Mouse (Mus musculus): ENCODE measurements at regions not wholly inside any gene's neighbourhood (a gene's known extent, or its start where the extent isn't known, plus 50 kb on each side); places are given as distances from the start of the nearest gene placed in this dataset.
A peak's percentile ranks its signal among the peaks of the same experiment; 100 is the strongest.

DNA sequence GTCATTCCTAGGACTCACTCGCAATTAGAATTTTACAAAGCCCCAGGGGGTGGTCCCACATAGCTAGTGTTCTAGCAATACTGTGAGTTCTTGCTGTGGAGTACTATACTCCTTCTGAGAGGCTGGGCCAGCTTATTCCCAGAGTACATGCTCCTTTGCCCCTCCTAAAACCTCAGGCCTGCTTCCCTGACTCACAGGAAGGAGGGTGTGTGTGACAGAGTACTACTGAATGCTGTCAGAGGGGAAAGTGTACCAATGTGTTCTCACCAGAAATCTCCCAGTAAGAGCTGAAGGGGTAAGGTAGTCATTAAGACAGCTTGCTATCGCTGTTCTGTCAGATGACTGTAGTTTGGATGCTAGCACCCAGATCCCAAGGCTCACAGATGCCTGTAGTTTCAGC, 280.7 kb downstream of the Hlx start:
- no peak overlapping the region for H3K27ac ChIP-seq
- H3K36me3 ChIP-seq: no peaks in the 10 kb centered on the region
- no peaks in the 10 kb centered on the region for H3K27me3 ChIP-seq
- H3K9ac ChIP-seq: no peak overlapping the region
- peaks cover 9% of the 10 kb centered on the region; the same call in 1 of the 2 replicates for H3K4me1 ChIP-seq
- no peak overlapping the region for H3K4me2 ChIP-seq
- ATAC-seq (ENCODE audit: borderline replicate concordance, extremely low read depth, low FRiP score, low TSS enrichment): no peak
- WGBS: 75% methylated on average over 2 of the region's 2 CpGs
- no peak overlapping the region for H3K4me3 ChIP-seq
- H3K9me3 ChIP-seq: no peaks in the 10 kb centered on the region

DNA sequence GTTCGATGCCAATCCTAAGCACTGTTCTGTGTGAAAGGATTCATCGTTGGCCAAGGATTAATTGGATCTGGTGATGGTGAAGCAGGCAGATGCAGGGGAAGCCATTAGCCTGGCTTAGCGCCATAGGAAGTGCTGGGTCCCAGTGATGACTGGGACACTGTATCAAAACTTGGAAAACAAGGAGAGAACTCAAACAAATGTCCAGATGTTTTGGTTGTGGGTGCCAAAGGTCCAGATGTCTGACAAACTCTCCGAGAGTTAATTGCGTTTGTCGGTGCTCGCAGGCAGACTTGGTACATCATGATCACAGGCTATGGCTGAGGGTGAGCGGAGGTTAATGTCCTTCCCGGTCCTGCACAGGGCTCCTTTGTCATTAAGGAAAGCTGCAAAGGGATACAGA, 283.4 kb downstream of the Hlx start:
- Histone ChIP-seq H3K36me3 (no peaks in the 10 kb centered on the region), H3K27ac (no peak overlapping the region), H3K4me3 (no peak overlapping the region), H3K9me3 (no peaks in the 10 kb centered on the region), H3K9ac (no peak overlapping the region), H3K4me2 (no peak overlapping the region), H3K27me3 (no peaks in the 10 kb centered on the region), H3K4me1 (peaks cover 9% of the 10 kb centered on the region; the same call in 1 of the 2 replicates)
- WGBS: 46% methylated on average over 9 of the region's 9 CpGs
- peak; percentile 57 for ATAC-seq (ENCODE audit: borderline replicate concordance, extremely low read depth, low FRiP score, low TSS enrichment)

DNA sequence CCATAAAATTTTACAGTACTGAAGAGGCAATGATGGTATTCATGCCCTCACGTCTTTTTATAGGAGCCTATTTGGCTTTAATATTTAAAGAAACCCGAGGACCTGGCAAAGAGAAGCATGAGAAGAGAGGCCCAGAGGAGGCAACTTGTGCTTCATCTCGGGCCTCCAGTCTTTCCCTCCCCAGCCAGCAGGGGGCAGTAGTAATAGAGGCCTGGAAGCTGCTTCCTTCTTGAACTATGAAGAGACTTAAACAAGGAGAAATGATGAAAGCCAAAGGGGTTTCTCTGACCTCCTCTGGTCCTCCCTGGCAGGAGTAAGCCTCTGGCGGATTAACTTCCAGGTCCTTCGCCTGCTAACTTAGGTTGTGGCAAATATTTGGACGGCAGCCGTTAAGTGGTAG, 284.5 kb downstream of the Hlx start:
- Histone ChIP-seq H3K4me2 (no peak overlapping the region), H3K36me3 (no peaks in the 10 kb centered on the region), H3K27ac (no peak overlapping the region), H3K4me3 (no peak overlapping the region), H3K9ac (no peak overlapping the region), H3K9me3 (no peaks in the 10 kb centered on the region), H3K27me3 (no peaks in the 10 kb centered on the region), H3K4me1 (peaks cover 9% of the 10 kb centered on the region; the same call in 1 of the 2 replicates)
- 52% methylated on average over 7 of the region's 7 CpGs for WGBS
- ATAC-seq (ENCODE audit: borderline replicate concordance, extremely low read depth, low FRiP score, low TSS enrichment): no peak

DNA sequence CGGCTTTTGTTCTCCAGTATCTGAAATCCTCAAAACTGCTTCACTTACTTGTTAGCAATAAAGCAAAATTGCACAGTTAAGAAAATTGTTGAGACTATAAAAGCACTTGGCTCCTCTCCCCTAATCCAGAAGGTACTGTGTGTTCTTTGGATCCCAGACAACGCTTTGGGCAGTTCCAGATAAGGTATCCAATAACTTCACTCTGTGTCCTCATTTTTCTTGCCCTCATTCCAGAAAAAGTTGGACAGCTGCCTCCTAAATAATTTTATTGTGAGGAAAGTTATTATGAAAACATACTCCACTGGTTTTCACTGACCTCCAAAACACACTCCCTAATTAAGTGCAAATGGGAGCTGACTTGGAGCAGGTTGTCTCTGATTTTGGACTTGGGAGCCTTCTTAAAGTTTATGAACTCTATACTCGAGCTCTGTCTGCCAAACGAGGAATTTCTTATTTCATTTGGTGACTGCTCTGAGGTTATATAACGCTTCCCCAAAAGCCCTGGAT, 285.2 kb downstream of the Hlx start:
- peak overlapping the region; percentile 20; the same call in 1 of the 2 replicates for H3K27ac ChIP-seq
- H3K4me3 ChIP-seq: no peak overlapping the region
- H3K36me3 ChIP-seq: no peaks in the 10 kb centered on the region
- H3K27me3 ChIP-seq: no peaks in the 10 kb centered on the region
- H3K4me2 ChIP-seq: no peak overlapping the region
- H3K9ac ChIP-seq: no peak overlapping the region
- H3K9me3 ChIP-seq: no peaks in the 10 kb centered on the region
- WGBS: 49% methylated on average over 5 of the region's 5 CpGs
- peaks cover 9% of the 10 kb centered on the region; the same call in 1 of the 2 replicates for H3K4me1 ChIP-seq
- peak; percentile 29; the same call in 1 of the 2 replicates for ATAC-seq (ENCODE audit: borderline replicate concordance, extremely low read depth, low FRiP score, low TSS enrichment)

DNA sequence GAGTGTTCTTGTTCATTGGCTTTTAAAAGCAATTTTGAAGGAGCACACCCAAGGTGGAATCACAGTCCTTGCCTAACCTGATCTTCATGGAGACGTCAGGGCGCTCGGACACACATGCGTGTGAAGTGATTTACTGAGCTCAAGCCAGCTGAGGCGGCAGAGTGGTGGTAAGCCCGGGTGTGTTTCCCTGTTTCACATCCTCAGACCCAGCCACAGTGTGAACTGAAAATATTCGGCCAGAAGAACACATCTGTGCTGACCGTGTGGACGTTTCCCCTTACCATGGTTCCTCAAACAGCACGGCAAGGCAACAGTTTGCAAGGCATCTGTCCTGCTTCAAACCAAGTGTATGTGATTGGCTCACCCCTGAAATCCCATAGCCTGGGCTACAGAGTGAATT, 288.2 kb downstream of the Hlx start:
- Histone ChIP-seq H3K36me3 (no peaks in the 10 kb centered on the region), H3K27ac (no peak overlapping the region), H3K4me3 (no peak overlapping the region), H3K9ac (no peak overlapping the region), H3K4me2 (no peak overlapping the region), H3K27me3 (no peaks in the 10 kb centered on the region), H3K9me3 (no peaks in the 10 kb centered on the region), H3K4me1 (peaks cover 11% of the 10 kb centered on the region; the same call in 1 of the 2 replicates)
- no peak for ATAC-seq (ENCODE audit: borderline replicate concordance, extremely low read depth, low FRiP score, low TSS enrichment)
- 86% methylated on average over 10 of the region's 10 CpGs for WGBS

DNA sequence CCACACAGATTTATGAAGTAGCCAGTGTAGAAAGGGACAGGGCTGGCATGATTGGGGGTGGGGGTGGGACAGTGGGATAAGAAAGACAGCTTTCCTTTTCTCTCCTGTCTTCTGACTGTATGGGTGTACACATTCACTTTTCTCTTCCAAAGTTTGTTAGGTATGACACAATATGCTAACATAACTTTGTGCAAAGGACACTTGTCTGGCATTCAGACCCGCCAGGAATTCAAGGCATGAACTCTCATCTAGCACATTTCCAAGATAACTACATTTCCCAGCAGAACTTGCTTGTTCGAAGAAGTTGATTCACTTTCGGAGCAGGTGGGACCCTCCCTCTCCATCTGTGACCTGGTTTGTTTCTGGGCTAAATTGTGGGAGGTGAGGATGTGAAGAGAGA, 289.7 kb downstream of the Hlx start:
- 39% methylated on average over 3 of the region's 3 CpGs for WGBS
- Histone ChIP-seq H3K4me2 (no peak overlapping the region), H3K27me3 (no peaks in the 10 kb centered on the region), H3K36me3 (no peaks in the 10 kb centered on the region), H3K4me1 (0 out of 2 replicates have a peak, but pooled peaks cover 2% of the 10 kb centered on the region), H3K4me3 (no peak overlapping the region), H3K27ac (peak overlapping the region; percentile 34), H3K9me3 (no peaks in the 10 kb centered on the region), H3K9ac (no peak overlapping the region)
- ATAC-seq (ENCODE audit: borderline replicate concordance, extremely low read depth, low FRiP score, low TSS enrichment): no peak

DNA sequence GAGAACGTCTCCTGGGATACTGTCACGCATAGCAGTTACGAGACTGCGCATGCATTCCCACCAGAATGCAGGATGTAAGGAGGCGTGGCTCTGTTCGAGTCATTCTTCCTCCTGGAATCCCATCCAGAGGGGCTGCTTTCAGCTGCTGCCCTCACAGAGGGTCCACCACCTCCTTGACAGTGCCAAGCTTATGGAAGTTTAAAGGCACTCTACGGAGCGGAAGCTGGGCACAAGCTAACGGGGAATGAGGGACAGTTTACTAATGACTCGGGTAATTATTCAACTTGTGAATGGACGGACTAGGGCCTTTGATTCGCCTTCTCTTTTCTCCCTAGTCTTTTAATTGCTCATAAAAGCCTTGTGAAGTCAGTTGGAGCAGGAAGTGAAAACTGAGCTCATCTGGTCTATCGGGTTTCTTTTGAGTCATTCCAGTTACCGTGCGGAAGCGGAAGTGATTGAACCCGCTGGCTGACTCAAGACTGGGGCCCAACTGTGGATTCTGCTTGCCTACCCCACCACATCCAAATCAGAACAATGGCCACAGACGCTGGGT, 291.3 kb downstream of the Hlx start:
- Histone ChIP-seq H3K27ac (no peak overlapping the region), H3K4me3 (peak overlapping the region; percentile 9; the same call in 1 of the 2 replicates), H3K4me1 (0 out of 2 replicates have a peak, but pooled peaks cover 2% of the 10 kb centered on the region), H3K9ac (no peak overlapping the region), H3K9me3 (no peaks in the 10 kb centered on the region), H3K27me3 (no peaks in the 10 kb centered on the region), H3K4me2 (peak overlapping the region; percentile 33), H3K36me3 (no peaks in the 10 kb centered on the region)
- WGBS: 54% methylated on average over 18 of the region's 18 CpGs
- no peak for ATAC-seq (ENCODE audit: borderline replicate concordance, extremely low read depth, low FRiP score, low TSS enrichment)

DNA sequence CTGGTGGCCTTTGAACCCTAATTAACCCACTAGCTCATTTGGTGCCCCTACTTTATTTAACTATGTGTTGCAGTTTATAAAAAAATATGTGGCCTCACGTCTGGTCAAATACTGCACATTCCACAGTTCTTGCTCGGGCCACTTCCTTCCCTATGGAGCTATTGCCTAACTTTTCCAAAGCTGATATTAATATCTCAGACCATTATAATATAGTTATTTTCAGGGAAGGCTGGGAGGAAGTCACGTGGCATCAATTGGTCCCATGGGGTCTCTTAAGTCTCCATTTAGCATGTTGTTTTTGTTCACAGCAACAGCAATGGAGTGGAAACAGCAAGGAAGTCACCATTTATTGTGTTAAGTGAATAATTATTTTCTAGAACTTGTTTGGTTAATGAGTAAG, 292.9 kb downstream of the Hlx start:
- no peaks in the 10 kb centered on the region for H3K9me3 ChIP-seq
- ATAC-seq (ENCODE audit: borderline replicate concordance, extremely low read depth, low FRiP score, low TSS enrichment): no peak
- H3K9ac ChIP-seq: no peak overlapping the region
- no peaks in the 10 kb centered on the region for H3K36me3 ChIP-seq
- H3K4me1 ChIP-seq: 0 out of 2 replicates have a peak, but pooled peaks cover 2% of the 10 kb centered on the region
- H3K4me3 ChIP-seq: no peak overlapping the region
- H3K27me3 ChIP-seq: no peaks in the 10 kb centered on the region
- H3K27ac ChIP-seq: no peak overlapping the region
- H3K4me2 ChIP-seq: no peak overlapping the region
- WGBS: 27% methylated on average over 3 of the region's 3 CpGs

DNA sequence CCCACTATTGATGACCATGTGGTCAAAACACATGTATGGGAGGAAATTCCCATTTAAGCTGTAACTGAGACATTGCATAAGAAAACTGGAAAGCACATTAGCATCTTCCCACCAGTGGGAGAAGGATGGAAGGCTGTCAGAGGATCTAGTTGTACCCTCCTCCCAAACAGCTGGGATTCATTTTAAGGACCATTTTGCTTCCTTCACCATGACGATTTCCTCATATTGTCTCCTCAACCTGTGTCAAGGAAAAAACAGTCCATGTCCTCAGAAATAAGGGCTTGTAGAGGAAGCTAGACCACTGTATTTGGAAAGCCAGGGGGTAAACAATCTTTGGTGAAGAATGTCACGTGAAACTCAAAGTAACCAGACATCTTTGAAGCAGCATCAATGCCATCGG, 296.0 kb downstream of the Hlx start:
- WGBS: 74% methylated on average over 3 of the region's 3 CpGs
- no peaks in the 10 kb centered on the region for H3K9me3 ChIP-seq
- H3K27ac ChIP-seq: no peak overlapping the region
- no peak overlapping the region for H3K4me2 ChIP-seq
- H3K9ac ChIP-seq: no peak overlapping the region
- no peak for ATAC-seq (ENCODE audit: borderline replicate concordance, extremely low read depth, low FRiP score, low TSS enrichment)
- no peaks in the 10 kb centered on the region for H3K27me3 ChIP-seq
- no peak overlapping the region for H3K4me3 ChIP-seq
- H3K4me1 ChIP-seq: 0 out of 2 replicates have a peak, but pooled peaks cover 2% of the 10 kb centered on the region
- no peaks in the 10 kb centered on the region for H3K36me3 ChIP-seq

DNA sequence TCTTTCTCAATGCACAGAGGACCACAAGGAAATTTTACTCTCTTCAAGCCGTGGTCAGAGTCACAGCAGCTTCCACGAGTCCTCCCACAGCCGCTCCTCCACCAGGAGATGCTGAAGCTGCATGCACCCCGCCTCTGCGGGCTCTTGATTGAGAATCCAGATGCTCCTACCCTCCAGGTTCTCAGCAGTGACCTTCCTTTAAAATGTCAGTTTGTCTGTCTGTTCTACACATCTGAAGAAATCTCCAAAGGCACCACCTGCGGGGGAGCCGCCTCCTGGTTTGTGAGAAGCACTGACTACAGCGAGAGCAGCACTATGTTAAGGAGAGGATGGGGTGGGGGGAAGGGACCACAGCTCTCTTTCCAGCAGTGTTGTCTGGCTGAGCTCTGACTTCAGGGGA, 303.8 kb downstream of the Hlx start:
- Histone ChIP-seq H3K4me3 (no peak overlapping the region), H3K27me3 (no peaks in the 10 kb centered on the region), H3K9ac (no peak overlapping the region), H3K4me2 (no peak overlapping the region), H3K9me3 (no peaks in the 10 kb centered on the region), H3K4me1 (no peaks in the 10 kb centered on the region), H3K36me3 (no peaks in the 10 kb centered on the region), H3K27ac (no peak overlapping the region)
- no peak for ATAC-seq (ENCODE audit: borderline replicate concordance, extremely low read depth, low FRiP score, low TSS enrichment)
- 45% methylated on average over 8 of the region's 8 CpGs for WGBS

DNA sequence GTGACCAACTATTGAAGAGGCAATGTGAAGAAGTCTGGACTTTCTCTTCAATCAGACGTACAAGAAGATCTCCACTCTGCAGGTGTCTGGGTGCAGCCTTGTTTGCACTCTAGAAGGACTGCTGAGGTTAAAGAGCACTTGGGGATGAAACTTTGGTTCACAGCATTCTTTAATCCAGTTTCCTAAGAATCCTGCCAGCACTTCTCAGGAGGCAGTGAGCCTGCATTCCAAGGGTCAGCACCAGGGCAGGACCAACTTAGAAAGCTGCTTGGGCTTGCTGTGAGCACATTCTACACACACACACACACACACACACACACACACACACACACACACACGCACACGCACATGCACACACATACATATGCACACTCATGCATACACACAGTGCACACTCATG, 304.4 kb downstream of the Hlx start:
- H3K36me3 ChIP-seq: no peaks in the 10 kb centered on the region
- no peak for ATAC-seq (ENCODE audit: borderline replicate concordance, extremely low read depth, low FRiP score, low TSS enrichment)
- WGBS: 63% methylated on average over 3 of the region's 3 CpGs

DNA sequence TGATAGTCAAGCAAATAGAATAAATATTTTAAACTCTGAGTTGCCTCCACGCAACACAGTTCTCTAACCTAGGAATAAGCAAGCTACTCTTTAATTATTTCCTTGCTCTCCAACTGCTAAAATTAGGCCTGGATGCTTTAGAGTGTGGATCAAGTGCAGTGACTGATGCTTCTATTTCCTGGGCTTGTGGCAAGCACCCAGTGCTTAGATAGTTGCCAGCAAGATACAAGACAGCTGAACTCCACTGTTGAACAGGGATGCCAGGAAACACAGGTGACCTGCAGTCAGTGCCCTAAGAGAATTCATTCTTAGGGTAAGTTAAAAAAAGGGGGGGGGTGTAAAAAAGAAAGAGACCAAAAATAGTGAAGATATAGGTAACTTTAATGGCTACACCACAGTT, 306.7 kb downstream of the Hlx start:
- ATAC-seq (ENCODE audit: borderline replicate concordance, extremely low read depth, low FRiP score, low TSS enrichment): no peak
- WGBS: 92% methylated on average over 1 of the region's 1 CpGs

More for the DNA sequence above, 304.4 kb downstream of the Hlx start:
- H3K9me3 ChIP-seq: no peaks in the 10 kb centered on the region
- no peak overlapping the region for H3K4me2 ChIP-seq
- H3K27me3 ChIP-seq: no peaks in the 10 kb centered on the region
- no peak overlapping the region for H3K27ac ChIP-seq
- no peak overlapping the region for H3K9ac ChIP-seq
- H3K4me1 ChIP-seq: no peaks in the 10 kb centered on the region
- H3K4me3 ChIP-seq: no peak overlapping the region

More for the DNA sequence above, 306.7 kb downstream of the Hlx start:
- no peak overlapping the region for H3K4me2 ChIP-seq
- H3K9ac ChIP-seq: no peak overlapping the region
- no peaks in the 10 kb centered on the region for H3K36me3 ChIP-seq
- H3K9me3 ChIP-seq: no peaks in the 10 kb centered on the region
- no peaks in the 10 kb centered on the region for H3K27me3 ChIP-seq
- no peaks in the 10 kb centered on the region for H3K4me1 ChIP-seq
- H3K27ac ChIP-seq: no peak overlapping the region
- no peak overlapping the region for H3K4me3 ChIP-seq

Measured in lung, embryonic 15.5 days (tissue).